Mouse (Mus musculus) heart, postnatal 4 days (tissue): ENCODE measurements at regions not wholly inside any gene's neighbourhood (a gene's known extent, or its start where the extent isn't known, plus 50 kb on each side); places are given as distances from the start of the nearest gene placed in this dataset.

Experiments used
- DNase-seq: peaks from one replicate; pipeline ENCODE4 v3.0.0; 2021

DNA sequence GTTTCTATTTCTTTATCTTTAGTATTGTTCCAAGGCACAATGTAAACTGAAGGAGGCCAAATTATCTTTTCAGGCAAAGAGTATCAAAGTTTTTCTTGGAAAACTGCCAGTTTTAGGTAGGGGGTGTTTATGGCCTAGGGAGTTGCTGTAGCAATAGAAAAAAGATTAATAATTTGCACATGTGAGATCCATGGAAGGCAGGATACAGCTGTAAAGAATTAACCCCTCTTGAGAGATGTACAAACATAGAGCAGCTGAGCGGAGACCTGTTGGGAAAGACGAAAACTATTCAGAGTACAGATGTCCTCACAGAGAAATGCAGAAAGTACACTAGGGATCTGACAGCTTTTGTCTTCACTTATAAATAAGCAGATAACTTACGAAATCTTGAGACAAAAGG, 176.8 kb downstream of the Fign start:
- DNase-seq: no peak

DNA sequence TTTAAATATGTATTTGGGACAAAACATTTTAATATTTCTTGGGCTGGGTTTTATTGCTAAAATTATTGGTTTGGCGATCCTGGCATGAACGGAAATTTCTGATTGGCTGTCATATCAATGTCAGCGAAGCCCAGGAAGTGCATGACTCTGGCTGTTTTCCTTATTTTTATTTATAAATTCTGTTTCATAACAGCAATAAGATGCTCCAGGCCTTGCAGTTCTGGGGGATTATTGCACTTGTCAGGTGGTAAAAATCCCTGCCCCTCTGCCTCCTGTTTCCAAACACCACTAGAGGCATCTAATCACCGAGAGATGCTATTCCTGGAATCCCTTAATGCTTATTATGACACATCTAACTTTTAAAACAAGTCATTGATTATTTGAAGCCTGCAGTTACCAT, 177.8 kb downstream of the Fign start:
- no peak for DNase-seq

DNA sequence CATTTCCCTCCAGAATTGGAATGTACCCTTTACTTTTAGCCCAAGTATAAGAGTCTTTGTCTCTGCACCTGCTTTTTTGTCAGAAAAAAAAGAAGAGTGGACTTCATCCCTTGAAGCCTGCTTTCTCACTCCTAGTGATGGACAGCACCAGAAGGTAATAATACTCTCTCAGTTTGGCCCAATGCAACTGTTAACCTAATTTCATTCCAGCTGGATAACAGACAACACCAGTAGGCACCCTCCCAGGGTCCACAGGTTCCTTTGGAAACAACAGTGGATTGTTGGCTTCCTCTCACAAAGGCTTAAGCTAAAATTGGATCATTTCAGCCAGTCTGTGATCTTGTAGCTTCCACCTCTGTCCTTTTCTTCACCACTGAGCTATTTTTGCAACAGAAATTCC, 197.2 kb downstream of the Fign start:
- no peak for DNase-seq

DNA sequence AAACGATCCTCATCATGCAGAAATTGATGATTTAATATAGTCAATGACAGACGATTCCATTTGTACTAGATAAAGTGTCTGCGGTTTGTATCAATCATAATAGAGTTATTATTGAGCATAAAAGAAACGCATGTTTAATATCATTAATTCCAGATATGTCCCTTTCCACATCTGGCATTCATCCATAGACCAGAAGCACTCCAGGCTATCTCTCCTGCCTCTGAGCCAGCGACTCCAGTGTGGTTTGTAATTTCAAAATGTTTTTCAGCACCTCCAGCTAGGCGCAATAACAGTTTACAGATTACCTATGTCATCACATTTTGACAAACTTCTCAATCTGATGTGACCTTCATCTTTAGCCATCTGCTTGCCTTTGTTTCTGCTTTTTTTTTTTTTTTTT, 219.4 kb downstream of the Fign start:
- no peak for DNase-seq

DNA sequence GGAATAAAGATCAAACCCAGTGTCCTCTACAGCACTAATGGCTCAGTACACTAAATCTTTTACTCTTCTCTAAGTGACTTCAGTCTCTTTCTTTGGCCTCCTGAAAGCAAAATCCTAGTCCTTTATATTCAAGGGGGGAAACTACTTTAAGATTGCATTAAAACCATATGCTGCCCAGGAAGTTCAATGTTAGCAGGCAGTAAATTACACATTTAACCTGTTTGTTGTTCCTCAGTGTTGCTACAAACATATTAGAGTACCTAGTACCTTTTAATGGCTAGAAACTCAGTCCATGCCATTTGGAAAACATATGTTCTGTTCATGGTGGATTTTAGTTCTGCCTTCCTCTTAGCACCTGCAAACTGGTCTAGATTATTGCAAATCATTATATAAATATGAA, 220.5 kb downstream of the Fign start:
- DNase-seq: no peak

DNA sequence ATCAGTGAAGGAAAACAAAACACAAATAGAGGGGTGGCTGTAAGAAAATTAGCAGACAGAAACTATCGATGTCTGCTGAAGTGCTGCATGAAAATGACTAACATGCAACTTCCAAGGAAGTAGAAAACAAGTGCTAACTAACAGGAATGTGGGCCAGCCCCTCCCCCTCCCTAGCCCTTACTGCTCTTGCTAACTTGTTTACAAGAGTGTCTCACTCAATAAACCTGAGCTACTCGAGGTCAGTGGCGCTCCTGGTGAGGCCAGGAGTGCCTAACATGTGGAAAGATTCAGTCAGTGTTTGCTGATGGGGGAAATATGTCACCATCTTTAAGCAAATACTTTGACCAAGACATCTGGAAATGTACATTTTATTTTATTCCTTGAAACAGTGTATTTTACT, 221.5 kb downstream of the Fign start:
- DNase-seq: no peak

DNA sequence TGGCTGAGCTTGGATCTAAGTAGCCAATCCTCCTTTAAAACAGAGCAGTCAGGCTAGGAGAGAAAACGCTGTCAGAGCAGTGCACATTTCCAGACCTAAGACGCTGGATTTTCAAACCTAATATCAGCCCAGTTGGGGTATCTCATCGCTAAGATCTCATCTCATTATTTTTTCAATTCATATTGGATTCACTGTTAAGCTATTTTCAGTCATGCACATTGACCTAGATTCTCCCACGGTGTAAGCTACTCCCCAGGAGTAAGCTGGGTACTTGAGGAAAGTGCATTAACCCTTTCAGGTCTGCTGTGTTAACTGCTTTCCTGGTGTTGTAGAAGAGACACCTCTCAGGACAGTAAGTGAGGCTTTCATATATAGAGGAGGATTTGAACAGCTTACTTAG, 222.7 kb downstream of the Fign start:
- DNase-seq: no peak

DNA sequence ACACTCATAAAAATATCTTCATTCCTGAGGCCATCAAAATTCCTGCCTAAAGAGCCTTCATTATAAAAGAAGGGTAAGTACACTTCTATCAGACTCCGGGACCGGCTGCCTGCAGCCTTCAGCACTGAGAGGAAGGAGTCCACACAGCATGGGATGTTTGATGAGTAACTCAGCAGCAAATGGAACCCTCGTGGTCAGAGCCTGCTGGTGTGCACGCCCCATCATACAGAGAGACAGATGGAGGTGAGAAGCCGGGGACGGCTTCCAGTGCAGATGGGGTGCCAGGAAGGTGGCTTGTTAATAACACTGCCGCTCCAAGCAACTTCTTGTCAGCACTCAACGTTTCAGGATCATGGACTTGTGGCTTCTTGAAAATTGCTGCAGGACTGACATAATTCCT, 231.3 kb downstream of the Fign start:
- DNase-seq: no peak

DNA sequence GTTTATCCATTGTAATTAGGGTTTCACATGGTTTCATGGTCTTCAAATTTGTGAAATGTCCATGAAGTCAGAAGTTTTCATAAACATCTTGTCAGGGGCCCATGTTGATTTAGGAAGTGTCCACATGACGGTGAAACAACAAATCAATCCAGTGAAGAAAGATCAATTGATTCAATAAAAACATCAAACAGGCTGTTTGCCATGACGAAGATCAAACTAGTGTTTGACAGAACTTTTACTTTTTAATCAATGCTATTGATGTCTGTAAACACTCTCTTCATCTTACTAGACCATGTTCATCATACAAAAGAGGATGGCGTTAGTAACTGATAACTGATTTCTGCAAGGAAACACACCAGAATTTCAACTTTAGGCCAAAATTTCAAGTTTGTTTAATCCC, 236.0 kb downstream of the Fign start:
- DNase-seq: no peak

DNA sequence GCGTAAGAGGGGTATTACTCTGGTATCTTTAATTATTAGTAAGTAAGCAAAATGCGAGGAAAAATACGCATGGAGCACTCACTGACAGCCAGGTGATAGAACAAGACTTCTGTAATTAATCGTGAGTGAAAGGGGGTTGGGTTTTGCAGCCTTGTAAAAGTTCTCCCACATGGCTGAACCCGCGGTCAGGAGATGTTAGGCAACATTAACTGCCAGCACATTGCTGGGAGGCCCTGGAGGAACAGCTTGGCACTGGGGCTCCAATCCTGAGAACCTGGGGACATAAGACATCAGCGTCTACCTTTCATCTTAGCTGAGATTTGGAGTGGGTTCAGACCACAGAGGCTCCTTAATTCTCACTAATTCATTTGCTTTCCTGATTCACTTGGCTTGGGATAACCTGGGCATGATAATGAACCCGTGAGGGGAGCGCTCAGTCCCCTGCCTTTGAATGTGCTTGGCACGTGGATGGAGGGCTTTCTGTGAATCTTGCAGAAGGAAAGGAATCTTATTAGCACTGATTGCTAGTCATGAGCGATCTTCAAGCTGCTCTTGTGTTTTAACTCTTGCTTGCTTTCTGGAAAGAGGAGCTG, 241.3 kb downstream of the Fign start:
- DNase-seq: no peak

DNA sequence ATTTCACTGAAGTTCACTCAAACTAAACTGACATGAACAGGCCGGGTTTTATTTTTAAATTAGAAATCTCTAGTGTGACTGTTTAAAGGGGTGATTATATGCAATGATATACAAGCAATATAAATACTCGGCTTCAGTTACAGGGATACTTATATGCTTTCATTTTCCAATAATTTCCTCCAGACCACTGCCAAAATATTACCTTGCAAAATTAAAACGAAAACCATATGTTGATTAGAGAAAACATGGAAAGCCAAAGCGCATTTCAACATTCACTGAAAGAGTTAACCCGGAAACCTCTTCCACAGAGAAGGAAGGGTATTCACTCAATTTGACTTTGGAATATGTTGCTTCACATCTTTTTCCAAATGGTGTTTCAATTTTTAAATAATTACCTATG, 242.4 kb downstream of the Fign start:
- DNase-seq: no peak

DNA sequence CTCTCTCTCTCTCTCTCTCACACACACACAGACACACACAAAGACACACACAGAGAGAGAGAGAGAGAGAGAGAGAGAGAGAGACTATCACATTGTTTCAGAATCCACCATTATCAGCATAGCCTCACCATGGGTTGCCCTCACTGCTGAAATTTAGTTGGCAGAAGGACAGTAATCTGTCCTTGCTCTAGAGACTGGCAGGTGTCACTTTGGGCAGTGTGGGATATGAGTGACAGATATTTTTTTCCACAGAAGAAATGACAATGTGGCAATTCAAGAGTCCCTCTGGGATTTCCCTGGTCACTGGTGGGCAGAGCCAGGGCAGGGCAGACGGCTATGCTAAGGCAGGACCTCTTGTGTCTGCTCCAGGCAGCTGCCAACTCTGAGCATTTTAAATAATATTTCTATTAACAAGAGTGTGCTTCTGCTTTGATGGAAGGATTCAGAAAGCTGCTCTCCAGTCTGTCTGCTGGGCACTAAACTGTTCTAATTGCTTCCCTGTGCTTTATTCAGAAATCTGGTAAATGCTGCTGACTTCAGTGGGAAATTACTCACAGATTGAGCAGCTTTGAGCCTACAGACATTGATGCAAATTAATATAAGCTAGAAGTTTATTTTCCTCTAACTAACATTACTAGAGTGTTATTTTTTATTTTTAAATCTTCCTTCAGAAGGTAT, 243.5 kb downstream of the Fign start:
- no peak for DNase-seq

DNA sequence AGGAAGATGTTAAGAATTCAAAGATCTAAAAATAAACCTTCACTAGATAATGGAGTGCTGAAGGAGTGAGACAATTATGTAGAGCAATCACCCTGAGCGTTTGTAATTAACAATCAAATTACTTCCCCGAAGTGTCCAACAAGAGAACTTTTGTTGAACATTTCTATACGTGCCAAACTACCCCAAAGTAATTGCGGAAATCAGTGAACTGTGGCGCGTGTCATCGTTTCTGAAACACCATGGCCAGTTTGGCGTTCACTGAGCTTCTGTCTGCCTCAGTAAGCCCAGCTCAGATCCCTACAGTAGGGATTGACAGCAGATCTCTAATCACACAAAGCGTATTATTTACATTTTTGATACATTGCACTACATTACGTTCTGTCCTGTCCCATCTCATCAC, 244.6 kb downstream of the Fign start:
- DNase-seq: no peak

DNA sequence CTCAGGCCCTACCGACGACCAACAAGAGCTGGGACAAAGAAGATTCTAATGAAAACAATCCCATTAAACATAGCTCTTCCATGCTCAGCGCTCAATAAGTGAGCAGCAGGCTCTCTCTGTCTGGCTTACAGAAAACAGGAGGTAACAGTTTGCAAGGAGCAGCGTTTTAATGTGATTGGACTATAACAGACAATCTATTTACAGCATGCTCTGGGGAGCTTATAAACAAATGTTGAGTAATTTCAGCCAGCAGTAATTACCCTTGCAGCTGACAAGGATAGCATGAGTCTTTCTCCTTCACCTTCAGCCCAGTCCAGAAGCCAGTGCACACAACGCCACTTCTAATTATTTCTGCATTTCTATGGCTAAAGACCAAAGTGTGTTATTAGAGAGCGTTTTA, 245.6 kb downstream of the Fign start:
- DNase-seq: no peak

DNA sequence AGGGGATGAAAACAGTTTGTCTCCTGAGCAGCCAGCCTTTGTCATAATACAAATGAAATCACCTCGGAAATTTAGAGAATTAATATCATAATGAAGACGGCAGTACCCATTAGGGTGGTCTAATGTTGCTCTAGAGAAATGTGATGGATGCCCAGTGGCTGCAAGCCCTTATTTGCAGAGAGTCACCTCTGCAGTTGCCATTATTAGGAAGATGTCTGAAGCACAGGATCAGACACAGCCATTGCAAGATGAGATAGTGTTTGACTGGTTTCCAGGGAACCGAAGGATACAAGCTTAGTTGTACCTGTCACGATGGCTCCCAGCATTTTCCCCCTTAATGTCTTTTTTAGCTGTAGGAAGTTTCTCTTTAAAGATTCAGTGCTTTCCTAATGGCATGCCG, 247.8 kb downstream of the Fign start:
- DNase-seq: no peak

DNA sequence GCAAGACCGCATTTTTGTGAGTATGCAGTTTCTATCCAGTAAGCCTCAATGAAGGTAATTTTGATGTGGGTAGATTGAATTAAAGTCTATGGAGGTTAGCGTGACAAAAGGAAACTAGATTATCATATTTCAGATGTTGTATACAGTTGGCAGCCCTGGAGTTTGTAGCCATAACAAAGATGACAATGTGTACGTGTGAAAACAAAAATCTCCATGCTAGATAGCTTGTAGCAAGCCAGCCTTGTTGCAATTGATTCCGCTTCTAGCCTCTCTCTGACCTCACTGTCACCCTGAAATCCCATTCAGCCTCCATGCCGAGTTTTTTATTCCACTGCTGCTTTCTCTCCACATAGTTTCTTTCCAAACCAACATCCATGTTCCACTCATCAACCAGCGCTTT, 248.4 kb downstream of the Fign start:
- DNase-seq: no peak

DNA sequence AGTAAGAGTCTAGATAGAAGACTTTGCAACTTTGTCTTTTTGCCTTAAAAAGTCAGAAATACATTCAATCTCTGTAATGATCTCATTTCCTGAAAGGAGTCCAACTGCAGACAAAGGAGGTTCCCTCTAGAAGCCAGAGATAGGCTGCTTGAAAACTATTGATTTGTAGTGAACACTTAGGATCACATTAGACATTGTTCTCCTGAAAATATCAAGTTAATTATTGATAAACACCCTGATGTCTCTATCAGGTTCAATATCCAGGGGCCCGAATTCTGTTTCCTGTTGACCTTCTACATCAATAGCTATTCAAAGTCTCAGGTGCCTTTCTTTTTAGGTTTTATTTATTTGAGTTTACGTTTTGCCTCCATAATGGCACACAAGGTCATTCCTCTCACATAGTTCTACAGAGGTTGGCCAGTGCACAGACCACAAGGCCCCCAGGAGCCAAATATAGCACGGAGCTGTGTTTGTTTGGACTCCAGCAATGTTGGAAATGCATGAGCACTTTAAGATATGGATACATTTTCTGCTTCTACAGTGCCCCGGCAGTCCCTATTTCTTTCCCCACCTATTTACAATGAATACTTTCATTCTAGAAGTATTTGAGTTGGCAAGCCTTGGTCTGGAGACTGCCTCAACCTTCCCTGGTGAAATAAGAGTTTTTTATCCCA, 265.7 kb downstream of the Fign start:
- DNase-seq: peak; percentile 34

DNA sequence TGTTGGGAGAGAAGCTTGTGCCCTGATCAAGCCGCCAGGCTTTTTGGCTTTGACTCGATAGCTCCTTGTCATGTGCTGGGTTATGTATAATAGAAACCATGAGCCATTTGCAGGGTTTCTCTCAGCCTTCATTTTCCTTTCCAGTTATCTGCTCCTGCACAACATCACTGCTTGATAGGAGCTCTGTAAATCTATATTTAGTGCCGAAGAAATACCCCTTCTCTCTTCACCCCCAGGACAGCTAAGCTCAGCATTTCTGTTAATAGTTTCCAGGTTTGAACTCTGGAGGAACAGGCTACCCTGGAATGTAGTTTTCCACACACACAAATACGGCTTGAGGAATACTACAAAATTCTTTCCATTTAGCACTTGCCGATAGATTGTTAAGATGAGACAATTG, 267.4 kb downstream of the Fign start:
- DNase-seq: no peak

DNA sequence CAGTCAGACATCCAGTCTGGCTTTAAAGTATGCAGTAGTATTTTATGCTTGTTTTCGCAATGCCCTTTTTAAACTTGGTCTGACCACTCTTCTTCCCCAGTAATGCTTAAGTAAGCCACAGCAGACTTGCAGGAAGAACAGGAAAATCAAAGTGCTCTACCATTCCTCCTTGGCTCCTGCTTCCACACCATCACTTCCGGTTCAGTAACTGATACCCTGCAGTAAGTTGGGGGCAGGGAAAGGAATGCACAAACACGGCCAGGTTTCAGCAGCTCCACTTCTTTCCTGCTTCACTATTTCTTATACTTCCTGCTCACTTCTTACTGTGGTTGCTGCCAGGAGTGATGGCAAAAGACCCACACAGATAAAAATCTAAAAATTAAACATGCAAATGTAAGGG, 269.2 kb downstream of the Fign start:
- DNase-seq: no peak

DNA sequence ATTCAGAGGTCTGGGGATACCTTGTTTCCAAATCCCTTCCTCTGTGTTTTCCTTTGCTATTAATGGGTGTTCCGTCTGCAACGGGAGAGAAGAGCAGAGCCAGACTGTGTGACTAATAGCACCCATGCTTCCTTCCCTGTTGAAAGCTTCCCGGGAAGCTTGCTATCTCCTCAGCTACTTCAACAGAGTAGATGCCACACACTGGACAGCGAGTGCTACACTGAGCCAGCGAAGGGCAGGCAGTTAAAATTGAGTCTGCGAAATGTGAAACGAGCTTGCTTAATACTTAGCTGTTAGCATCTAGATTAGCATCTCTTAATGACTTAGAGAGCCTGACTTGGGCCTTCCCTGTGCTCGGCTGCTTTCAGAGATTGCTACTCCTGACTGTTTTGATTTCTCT, 278.4 kb downstream of the Fign start:
- DNase-seq: no peak
